Mouse (Mus musculus) cerebellum, adult 2 months (tissue): ENCODE results near the gene Plpp3.

ENCODE experiments used
- CTCF ChIP-seq: fragments of 200-500 bp; IDR thresholded peaks from 2 replicates; pipeline ENCODE4 v1.5.1; 2011; ENCODE audit warnings: low read depth, mild to moderate bottlenecking, control low read depth, low read length, moderate library complexity, borderline replicate concordance; ENCODE audit not compliant: insufficient read depth
- POLR2A ChIP-seq: fragments of 200-500 bp; IDR thresholded peaks from 2 replicates; pipeline ENCODE4 v1.6.1; 2011; ENCODE audit warnings: low read length, control low read depth, borderline replicate concordance; ENCODE audit not compliant: insufficient read depth

DNA sequence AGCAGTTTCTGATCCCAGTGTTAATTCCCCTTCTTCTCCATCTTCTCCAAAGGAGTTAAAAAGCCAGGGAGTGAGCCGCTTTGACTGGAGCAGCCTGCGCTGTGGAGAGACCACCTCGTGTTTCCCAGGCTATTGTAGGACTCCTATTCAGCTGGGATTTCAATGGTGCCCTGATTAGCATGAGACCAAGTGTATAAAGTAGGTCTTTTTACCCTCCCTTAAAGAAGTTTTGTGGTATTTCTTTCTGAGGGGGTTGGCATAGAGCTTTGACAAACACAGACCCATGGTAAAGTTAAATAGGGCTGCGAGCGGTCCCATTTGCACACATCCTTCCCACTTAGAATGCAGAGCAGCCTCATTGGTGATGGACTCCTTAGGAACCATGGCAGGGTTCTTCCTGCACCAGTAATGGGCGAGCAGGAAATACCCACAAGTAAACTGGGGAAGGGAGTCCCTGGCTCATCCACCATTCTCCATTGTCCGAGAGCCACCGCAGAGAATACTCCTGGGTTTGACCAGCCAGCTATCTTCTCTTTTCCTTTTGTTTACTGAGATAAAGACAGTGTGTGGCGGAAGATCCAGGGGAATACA is 13.8 kb downstream of the Plpp3 start:
- TF ChIP-seq CTCF (no peak), POLR2A (no peak)
